Mouse (Mus musculus): Measurements from ENCODE around the gene Tmem176b. TPM values are rescaled to one million over a fixed set of nuclear protein-coding genes. Genes with fewer than 3 reads are reported as not detected.

Gene Tmem176b
- polyA plus RNA-seq, 2 experiments: 107 to 152 TPM

DNA sequence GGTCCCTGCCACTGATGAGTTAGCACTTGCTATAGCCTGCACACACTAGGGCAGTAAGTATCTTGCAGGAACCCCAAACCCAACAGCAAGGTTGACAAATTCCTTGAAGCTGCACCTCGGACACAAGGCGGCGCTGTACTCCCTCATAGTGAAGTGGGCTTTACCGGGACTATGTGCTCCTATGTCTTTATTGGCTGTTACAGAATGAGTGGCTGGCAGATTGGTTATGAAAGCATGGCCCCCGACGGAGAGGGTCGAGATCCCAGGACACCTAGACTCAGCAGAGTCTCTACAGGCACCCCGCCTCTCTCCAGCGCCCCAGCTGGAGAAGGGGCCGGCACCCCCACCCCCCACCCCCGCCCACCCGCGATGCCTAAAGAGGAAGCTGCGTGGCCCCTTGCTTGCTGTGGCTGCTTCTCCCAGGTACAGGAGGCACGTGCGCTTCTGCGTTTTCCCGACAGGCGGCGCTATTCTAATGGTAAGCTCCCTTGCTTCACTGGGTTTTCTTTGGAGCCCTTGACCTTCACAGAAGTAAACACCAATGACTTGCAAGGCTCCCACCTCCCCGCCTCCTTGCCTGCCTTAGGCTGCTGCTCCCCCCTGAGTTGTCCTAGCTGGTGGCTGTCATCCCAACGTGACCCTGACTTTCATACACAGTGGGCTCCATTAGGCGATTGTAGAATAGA is 19.0 kb upstream of the Tmem176b start:
- no peaks in the 10 kb centered on the region for H3K36me3 ChIP-seq (replicated peaks; ENCODE audit: control insufficient read depth, insufficient read depth, low read depth)
- no peaks in the 10 kb centered on the region for H3K4me1 ChIP-seq (replicated peaks; ENCODE audit: control insufficient read depth in 2 of 2, insufficient read depth in 2 of 2, low read length in 1 of 2)
- no peak overlapping the region for H3K4me3 ChIP-seq (ENCODE audit: insufficient read depth in 1 of 2, low read depth in 2 of 2, low read length in 2 of 2)
- peak; percentile 37 to 41 (median 37) for DNase-seq (ENCODE audit: low read depth in 3 of 3, low spot score in 3 of 3)
- peak overlapping the region; percentile 39; the same call in 1 of the 2 replicates for H3K4me2 ChIP-seq (ENCODE audit: low read depth)
- no peaks in the 10 kb centered on the region for H3K9me3 ChIP-seq (ENCODE audit: control insufficient read depth, low read length)
- no peak overlapping the region for H3K9ac ChIP-seq (replicated peaks)
- peak; percentile 58 for TF ChIP-seq CTCF (IDR thresholded peaks at IDR 0.05; ENCODE audit: low read depth)
- TF ChIP-seq EP300 (IDR thresholded peaks at IDR 0.05; ENCODE audit: low read depth): no peak
- no peak overlapping the region for H3K27ac ChIP-seq
- WGBS (ENCODE audit: insufficient replicate concordance): 5% methylated on average over 23 of the region's 23 CpGs
- H3K27me3 ChIP-seq (ENCODE audit: control insufficient read depth, insufficient read depth, low read length): no peaks in the 10 kb centered on the region
- ATAC-seq (ENCODE audit: insufficient read depth): no peak

GRCm38 (mm10) chr6:48857613-48858302 is 16.5 kb upstream of the Tmem176b start:
- no peaks in the 10 kb centered on the region for H3K9me3 ChIP-seq (ENCODE audit: control insufficient read depth, low read length)
- H3K36me3 ChIP-seq (replicated peaks; ENCODE audit: control insufficient read depth, insufficient read depth, low read depth): no peaks in the 10 kb centered on the region
- ATAC-seq (ENCODE audit: insufficient read depth) (no peak), DNase-seq (ENCODE audit: low read depth in 3 of 3, low spot score in 3 of 3) (no peak)
- no peaks in the 10 kb centered on the region for H3K4me1 ChIP-seq (replicated peaks; ENCODE audit: control insufficient read depth in 2 of 2, insufficient read depth in 2 of 2, low read length in 1 of 2)
- no peak overlapping the region for H3K9ac ChIP-seq (replicated peaks)
- no peaks in the 10 kb centered on the region for H3K27me3 ChIP-seq (ENCODE audit: control insufficient read depth, insufficient read depth, low read length)
- TF ChIP-seq EP300 (IDR thresholded peaks at IDR 0.05; ENCODE audit: low read depth): no peak
- TF ChIP-seq CTCF (IDR thresholded peaks at IDR 0.05; ENCODE audit: low read depth): no peak
- no peak overlapping the region for H3K4me2 ChIP-seq (ENCODE audit: low read depth)
- 32% methylated on average over 8 of the region's 8 CpGs for WGBS (ENCODE audit: insufficient replicate concordance)
- H3K4me3 ChIP-seq (ENCODE audit: insufficient read depth in 1 of 2, low read depth in 2 of 2, low read length in 2 of 2): no peak overlapping the region
- H3K27ac ChIP-seq: no peak overlapping the region

- 75% methylated on average over 2 of the region's 2 CpGs for WGBS (ENCODE audit: insufficient replicate concordance)
Measured at GRCm38 (mm10) chr6:48854155-48854554, 12.9 kb upstream of the Tmem176b start.

DNA sequence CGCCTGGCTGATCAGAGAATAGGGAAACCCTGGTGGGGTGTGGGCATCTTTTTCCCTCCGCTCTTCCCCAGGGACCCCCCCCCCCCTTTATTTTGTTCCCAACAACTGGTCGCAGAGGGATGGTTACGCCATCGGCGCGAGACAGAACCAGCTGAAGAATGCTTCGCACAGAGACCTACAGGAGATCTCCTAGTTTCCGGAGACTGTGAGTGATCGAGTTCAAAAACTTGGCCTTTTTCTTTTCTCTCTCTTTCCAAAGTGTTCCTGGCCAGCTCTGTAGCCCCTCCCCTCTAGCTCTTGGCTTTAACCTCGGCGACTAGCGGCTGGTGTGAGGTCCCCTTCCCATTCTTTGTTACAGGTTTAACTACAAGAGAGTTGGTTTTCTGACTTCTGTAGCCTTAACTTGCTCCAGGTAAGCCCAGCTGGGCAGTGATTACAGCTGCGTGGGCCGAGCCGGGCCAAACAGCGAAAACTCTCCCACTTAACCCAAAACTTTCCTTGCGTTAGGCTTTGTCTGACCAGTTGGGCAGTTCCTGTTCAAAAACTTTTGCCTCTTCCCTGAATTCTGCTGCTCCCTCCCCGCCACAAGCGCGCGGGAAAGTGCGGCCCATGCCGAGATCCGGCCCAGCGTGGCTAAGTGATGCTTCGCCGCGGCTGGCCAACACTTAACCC is 10.7 kb upstream of the Tmem176b start:
- H3K36me3 ChIP-seq (replicated peaks; ENCODE audit: control insufficient read depth, insufficient read depth, low read depth): no peaks in the 10 kb centered on the region
- ATAC-seq (ENCODE audit: insufficient read depth) (no peak), DNase-seq (ENCODE audit: low read depth in 3 of 3, low spot score in 3 of 3) (no peak)
- no peak overlapping the region for H3K9ac ChIP-seq (replicated peaks)
- WGBS (ENCODE audit: insufficient replicate concordance): 2% methylated on average over 29 of the region's 29 CpGs
- no peak for TF ChIP-seq CTCF (IDR thresholded peaks at IDR 0.05; ENCODE audit: low read depth)
- TF ChIP-seq EP300 (IDR thresholded peaks at IDR 0.05; ENCODE audit: low read depth): no peak
- H3K27ac ChIP-seq: no peak overlapping the region
- no peaks in the 10 kb centered on the region; the same call in 1 of the 2 replicates for H3K27me3 ChIP-seq (ENCODE audit: control insufficient read depth, insufficient read depth, low read length)
- no peaks in the 10 kb centered on the region for H3K4me1 ChIP-seq (replicated peaks; ENCODE audit: control insufficient read depth in 2 of 2, insufficient read depth in 2 of 2, low read length in 1 of 2)
- H3K9me3 ChIP-seq (ENCODE audit: control insufficient read depth, low read length): no peaks in the 10 kb centered on the region
- H3K4me3 ChIP-seq (ENCODE audit: insufficient read depth in 1 of 2, low read depth in 2 of 2, low read length in 2 of 2): peak overlapping the region; percentile 19 to 20; a peak in 2 of 4 replicates
- H3K4me2 ChIP-seq (ENCODE audit: low read depth): peak overlapping the region; percentile 34

More at GRCm38 (mm10) chr6:48854155-48854554, 12.9 kb upstream of the Tmem176b start:
- no peak overlapping the region for H3K27ac ChIP-seq
- H3K9ac ChIP-seq (replicated peaks): no peak overlapping the region
- H3K27me3 ChIP-seq (ENCODE audit: control insufficient read depth, insufficient read depth, low read length): no peaks in the 10 kb centered on the region; the same call in 1 of the 2 replicates
- TF ChIP-seq CTCF (IDR thresholded peaks at IDR 0.05; ENCODE audit: low read depth): peak; percentile 11; the same call in 1 of the 2 replicates
- TF ChIP-seq EP300 (IDR thresholded peaks at IDR 0.05; ENCODE audit: low read depth): no peak
- ATAC-seq (ENCODE audit: insufficient read depth): no peak
- DNase-seq (ENCODE audit: low read depth in 3 of 3, low spot score in 3 of 3): no peak
- no peaks in the 10 kb centered on the region for H3K4me1 ChIP-seq (replicated peaks; ENCODE audit: control insufficient read depth in 2 of 2, insufficient read depth in 2 of 2, low read length in 1 of 2)
- no peaks in the 10 kb centered on the region for H3K36me3 ChIP-seq (replicated peaks; ENCODE audit: control insufficient read depth, insufficient read depth, low read depth)
- no peak overlapping the region for H3K4me2 ChIP-seq (ENCODE audit: low read depth)
- H3K9me3 ChIP-seq (ENCODE audit: control insufficient read depth, low read length): no peaks in the 10 kb centered on the region
- H3K4me3 ChIP-seq (ENCODE audit: insufficient read depth in 1 of 2, low read depth in 2 of 2, low read length in 2 of 2): no peak overlapping the region

DNA sequence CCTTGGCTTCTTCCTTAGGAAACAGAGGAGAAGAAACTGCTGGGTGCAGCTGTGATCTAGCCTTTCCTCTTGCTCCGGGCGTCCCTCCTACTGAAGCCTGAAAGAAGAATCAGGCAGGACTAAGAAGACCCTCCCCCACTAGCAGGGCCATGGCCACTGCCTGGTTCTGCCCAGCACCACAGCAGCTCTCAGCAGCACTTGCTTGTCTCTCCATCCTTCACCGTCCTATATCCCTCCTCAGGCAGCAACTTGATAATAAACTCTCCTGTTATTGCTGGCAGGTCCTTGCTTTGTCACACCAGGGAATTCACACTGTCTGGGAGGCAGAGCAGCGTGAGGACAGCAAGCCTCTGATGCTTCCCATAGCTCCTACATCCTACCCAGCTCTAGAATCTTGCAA is 3.8 kb upstream of the Tmem176b start:
- H3K4me1 ChIP-seq (replicated peaks; ENCODE audit: control insufficient read depth in 2 of 2, insufficient read depth in 2 of 2, low read length in 1 of 2): no peaks in the 10 kb centered on the region
- ATAC-seq (ENCODE audit: insufficient read depth) (no peak), DNase-seq (ENCODE audit: low read depth in 3 of 3, low spot score in 3 of 3) (no peak)
- 58% methylated on average over 4 of the region's 4 CpGs for WGBS (ENCODE audit: insufficient replicate concordance)
- H3K27me3 ChIP-seq (ENCODE audit: control insufficient read depth, insufficient read depth, low read length): no peaks in the 10 kb centered on the region
- no peak overlapping the region for H3K27ac ChIP-seq
- H3K9me3 ChIP-seq (ENCODE audit: control insufficient read depth, low read length): no peaks in the 10 kb centered on the region
- TF ChIP-seq EP300 (IDR thresholded peaks at IDR 0.05; ENCODE audit: low read depth) (no peak), CTCF (IDR thresholded peaks at IDR 0.05; ENCODE audit: low read depth) (no peak)
- H3K36me3 ChIP-seq (replicated peaks; ENCODE audit: control insufficient read depth, insufficient read depth, low read depth): no peaks in the 10 kb centered on the region
- no peak overlapping the region for H3K9ac ChIP-seq (replicated peaks)
- H3K4me3 ChIP-seq (ENCODE audit: insufficient read depth in 1 of 2, low read depth in 2 of 2, low read length in 2 of 2): no peak overlapping the region
- H3K4me2 ChIP-seq (ENCODE audit: low read depth): no peak overlapping the region
